Mouse (Mus musculus) hindbrain, postnatal 0 days (tissue): ENCODE data around the gene Zfand3. TPM values are rescaled to one million over a fixed set of nuclear protein-coding genes. Genes with fewer than 3 reads are reported as not detected.

Experiments
- ATAC-seq: fragments of 200-750 bp; cut with Nextera tagmentation; 2 replicates; pipeline ENCODE4 v1.8.0; 2017; ENCODE audit warnings: mild to moderate bottlenecking, moderate TSS enrichment, moderate library complexity
- DNase-seq: peaks from one replicate; pipeline ENCODE4 v3.0.0-alpha.2; 2015; ENCODE audit warnings: low spot score
- H3K27ac ChIP-seq: fragments of 300-500 bp; sonication (generic); 2 replicates; pipeline ENCODE4 v1.5.1; 2014; ENCODE audit warnings: mild to moderate bottlenecking
- H3K27me3 ChIP-seq: fragments of 300-500 bp; sonication (generic); 2 replicates; pipeline ENCODE4 v1.6.1; 2014; ENCODE audit warnings: low read length, mixed read lengths; ENCODE audit not compliant: insufficient read depth
- H3K36me3 ChIP-seq: fragments of 300-500 bp; sonication (generic); 2 replicates; pipeline ENCODE4 v1.6.1; 2014; ENCODE audit warnings: low read length, mixed read lengths; ENCODE audit not compliant: insufficient read depth
- H3K4me1 ChIP-seq: fragments of 300-500 bp; sonication (generic); 2 replicates; pipeline ENCODE4 v1.6.1; 2014; ENCODE audit warnings: antibody characterized with exemption, low read length, mixed read lengths; ENCODE audit not compliant: insufficient read depth
- H3K4me2 ChIP-seq: fragments of 300-500 bp; sonication (generic); 2 replicates; pipeline ENCODE4 v1.6.1; 2014; ENCODE audit warnings: low read depth, mild to moderate bottlenecking, low read length, moderate library complexity, mixed read lengths
- H3K4me3 ChIP-seq: fragments of 300-500 bp; sonication (generic); 2 replicates; pipeline ENCODE4 v1.5.1; 2014; ENCODE audit warnings: low read length
- H3K9ac ChIP-seq: fragments of 300-500 bp; sonication (generic); replicated peaks from 2 replicates; pipeline ENCODE4 v1.6.1; 2014; ENCODE audit warnings: mild to moderate bottlenecking, low read length, moderate library complexity, mixed read lengths
- H3K9me3 ChIP-seq: fragments of 300-500 bp; sonication (generic); 2 replicates; pipeline ENCODE4 v1.6.1; 2016; ENCODE audit warnings: low read length, mixed read lengths
- CTCF ChIP-seq: IDR thresholded peaks from 2 replicates; pipeline ENCODE4 v1.5.1; 2016; ENCODE audit warnings: antibody characterized with exemption, control low read depth, low read depth
- WGBS: fragments of 180-500 bp; shearing (Covaris S2); extraction: QIAGEN DNeasy Blood & Tissue Kit; methylation state at CpG from one replicate; pipeline ENCODE4 v1.1.7; 2014; 5-methylcytosine and 5-hydroxymethylcytosine counted together
- polyA plus RNA-seq: library from polyadenylated mRNA; unstranded; fragments of >200 nt; fragmentation: Nextera tagmentation; extraction: Ambion mirVana; gene quantifications from 2 replicates; pipeline ENCODE4 v1.2.1, GENCODE M21; 2015
- total RNA-seq: library from RNA; depleted of rRNA; stranded (reverse); fragments of >200 nt; gene quantifications from 2 replicates; pipeline ENCODE4 v1.2.3, GENCODE M21; 2014

Gene Zfand3
- total and polyA plus RNA-seq, 2 experiments from 2014 or later: 50.6 to 84.5 TPM

DNA sequence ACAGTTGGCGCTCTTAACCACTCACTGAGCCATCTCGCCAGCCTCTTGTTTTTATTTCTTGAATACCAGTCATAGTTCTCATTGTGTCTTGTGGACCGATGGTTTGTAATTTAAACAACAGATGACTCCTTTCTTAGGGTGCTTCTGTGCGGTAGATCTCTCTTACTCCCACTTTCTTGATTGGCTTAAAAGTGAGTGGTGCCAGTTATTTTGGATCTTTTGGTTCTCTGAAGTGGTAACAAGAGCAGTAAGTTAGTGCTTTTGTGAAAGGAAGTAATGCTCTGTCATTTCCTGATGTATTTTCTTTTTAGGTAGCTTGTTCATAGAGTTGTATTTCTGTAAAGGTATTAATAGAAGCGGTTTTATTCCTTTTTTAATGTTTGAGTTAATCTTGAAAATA is 42.1 kb downstream of the Zfand3 start:
- no peak for TF ChIP-seq CTCF
- DNase-seq (no peak), ATAC-seq (no peak)
- H3K9ac ChIP-seq: no peak overlapping the region
- H3K4me1 ChIP-seq: no peaks in the 10 kb centered on the region
- H3K4me2 ChIP-seq: no peak overlapping the region
- no peaks in the 10 kb centered on the region for H3K27me3 ChIP-seq
- no peaks in the 10 kb centered on the region for H3K9me3 ChIP-seq
- H3K27ac ChIP-seq: no peak overlapping the region
- WGBS: 94% methylated on average over 5 of the region's 5 CpGs
- H3K36me3 ChIP-seq: no peaks in the 10 kb centered on the region
- H3K4me3 ChIP-seq: no peak overlapping the region

DNA sequence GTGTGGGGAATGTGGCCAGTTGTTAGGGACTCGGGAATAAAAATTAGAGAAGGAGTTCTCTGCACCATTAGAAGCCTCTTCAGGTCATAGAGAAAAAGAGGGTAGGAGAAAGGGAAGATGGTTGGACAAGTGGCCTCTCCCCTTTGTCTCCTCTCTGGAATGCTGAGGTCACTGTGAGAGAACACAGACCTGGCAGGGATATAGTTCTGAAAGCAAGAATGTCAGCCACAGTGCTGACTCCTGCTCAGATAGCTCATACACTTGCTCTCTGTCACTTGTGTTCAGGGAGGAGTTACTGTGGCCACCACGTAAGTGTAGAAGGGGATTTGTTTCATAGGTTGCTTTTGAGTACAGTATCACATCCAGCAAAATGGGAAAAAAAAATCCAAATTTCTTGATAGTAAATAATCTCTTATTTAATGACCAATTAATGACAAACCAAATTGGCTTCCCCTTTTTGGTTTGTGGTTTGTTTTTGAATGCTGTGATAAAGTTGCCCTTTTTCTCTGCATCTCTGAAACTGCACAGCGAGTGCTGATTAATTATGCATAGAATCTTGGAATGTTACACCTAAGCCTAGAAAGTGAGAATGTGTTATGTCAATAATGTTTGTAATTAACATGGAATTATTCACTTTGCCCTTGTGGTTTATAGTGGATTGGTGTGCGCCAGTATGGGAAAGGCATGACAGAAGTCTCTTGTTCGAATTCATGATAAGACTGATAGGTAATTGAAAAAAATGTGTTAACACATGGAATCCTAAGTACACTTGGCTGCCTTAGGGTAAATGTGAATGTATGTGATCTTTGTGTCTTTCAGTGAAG is 47.2 kb downstream of the Zfand3 start:
- H3K4me3 ChIP-seq: no peak overlapping the region
- WGBS: 76% methylated on average over 5 of the region's 5 CpGs
- no peaks in the 10 kb centered on the region for H3K9me3 ChIP-seq
- DNase-seq (no peak), ATAC-seq (no peak)
- no peaks in the 10 kb centered on the region for H3K4me1 ChIP-seq
- H3K36me3 ChIP-seq: no peaks in the 10 kb centered on the region; the same call in 1 of the 2 replicates
- TF ChIP-seq CTCF: no peak
- no peak overlapping the region for H3K9ac ChIP-seq
- H3K4me2 ChIP-seq: no peak overlapping the region
- H3K27me3 ChIP-seq: no peaks in the 10 kb centered on the region
- H3K27ac ChIP-seq: no peak overlapping the region

- DNase-seq (no peak), ATAC-seq (no peak)
- H3K36me3 ChIP-seq: no peaks in the 10 kb centered on the region; the same call in 1 of the 2 replicates
- H3K9me3 ChIP-seq: no peaks in the 10 kb centered on the region
- no peak overlapping the region for H3K27ac ChIP-seq
- H3K9ac ChIP-seq: no peak overlapping the region
- WGBS: 91% methylated on average over 5 of the region's 5 CpGs
- H3K4me3 ChIP-seq: no peak overlapping the region
- no peak for TF ChIP-seq CTCF
- H3K27me3 ChIP-seq: no peaks in the 10 kb centered on the region
- no peak overlapping the region for H3K4me2 ChIP-seq
- H3K4me1 ChIP-seq: no peaks in the 10 kb centered on the region
These were observed 47.8 kb downstream of the Zfand3 start for GRCm38 (mm10) chr17:30052347-30052742.

GRCm38 (mm10) chr17:30053463-30053862 is 48.9 kb downstream of the Zfand3 start:
- no peak for DNase-seq

DNA sequence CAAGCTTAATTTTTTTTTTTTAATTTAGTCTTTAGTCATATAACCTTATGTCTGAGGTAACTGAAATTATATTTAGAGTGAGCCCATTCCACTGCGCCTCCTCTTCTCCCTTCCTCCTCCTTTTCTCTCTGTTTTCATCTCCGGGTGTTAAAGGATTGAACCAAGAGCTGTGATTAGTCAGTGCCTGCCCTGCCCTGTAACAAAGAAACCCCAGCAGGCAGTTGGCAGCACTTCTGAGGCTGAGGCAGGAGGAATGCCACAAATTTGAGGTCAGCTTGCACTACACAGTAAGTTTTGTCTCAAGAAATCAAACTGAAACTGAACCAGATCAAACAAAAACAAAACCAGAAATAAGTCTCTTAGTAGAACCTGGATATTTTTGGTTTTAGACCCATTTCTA is 49.3 kb downstream of the Zfand3 start:
- Histone ChIP-seq H3K4me3 (no peak overlapping the region), H3K27ac (no peak overlapping the region), H3K4me1 (no peaks in the 10 kb centered on the region; the same call in 1 of the 2 replicates), H3K9ac (no peak overlapping the region), H3K27me3 (no peaks in the 10 kb centered on the region), H3K4me2 (no peak overlapping the region), H3K36me3 (no peaks in the 10 kb centered on the region; the same call in 1 of the 2 replicates), H3K9me3 (no peaks in the 10 kb centered on the region)
- ATAC-seq (no peak), DNase-seq (no peak)
- no peak for TF ChIP-seq CTCF
- WGBS: 87% methylated on average over 2 of the region's 2 CpGs

More at GRCm38 (mm10) chr17:30053463-30053862, 48.9 kb downstream of the Zfand3 start:
- Histone ChIP-seq H3K4me1 (no peaks in the 10 kb centered on the region; the same call in 1 of the 2 replicates), H3K27me3 (no peaks in the 10 kb centered on the region), H3K9me3 (no peaks in the 10 kb centered on the region), H3K4me2 (no peak overlapping the region), H3K4me3 (no peak overlapping the region), H3K27ac (no peak overlapping the region), H3K36me3 (no peaks in the 10 kb centered on the region; the same call in 1 of the 2 replicates), H3K9ac (no peak overlapping the region)
- no peak for TF ChIP-seq CTCF
- 72% methylated on average over 9 of the region's 9 CpGs for WGBS
- ATAC-seq: no peak

- no peak overlapping the region for H3K9ac ChIP-seq
- H3K9me3 ChIP-seq: no peaks in the 10 kb centered on the region
- ATAC-seq (no peak), DNase-seq (no peak)
- WGBS: 75% methylated on average over 5 of the region's 5 CpGs
- H3K27ac ChIP-seq: no peak overlapping the region
- no peak overlapping the region for H3K4me2 ChIP-seq
- no peak overlapping the region for H3K4me3 ChIP-seq
- H3K4me1 ChIP-seq: no peaks in the 10 kb centered on the region; the same call in 1 of the 2 replicates
- no peaks in the 10 kb centered on the region; the same call in 1 of the 2 replicates for H3K36me3 ChIP-seq
- no peak for TF ChIP-seq CTCF
- H3K27me3 ChIP-seq: no peaks in the 10 kb centered on the region
These were observed 51.7 kb downstream of the Zfand3 start for GRCm38 (mm10) chr17:30056226-30056625.

DNA sequence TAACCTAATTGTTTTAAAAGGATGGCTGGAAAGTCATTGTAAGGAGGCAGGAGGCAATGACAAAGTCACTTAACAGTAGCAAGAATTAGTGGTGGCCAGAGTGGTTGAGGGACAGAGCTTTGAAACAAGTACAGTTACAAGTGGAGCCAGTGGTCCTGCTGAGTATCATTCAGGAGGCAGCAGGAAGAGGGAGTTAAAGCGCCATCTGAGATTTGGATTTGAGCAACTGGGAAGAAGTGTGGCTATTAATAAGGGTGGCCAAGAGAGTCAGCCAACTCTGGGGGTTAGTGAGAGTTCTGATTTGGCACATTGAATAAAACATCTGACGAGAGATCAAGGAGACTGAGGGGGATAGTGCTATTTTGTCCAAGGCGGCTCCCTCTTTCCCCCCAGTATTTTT is 54.1 kb downstream of the Zfand3 start:
- Histone ChIP-seq H3K4me3 (no peak overlapping the region), H3K27me3 (no peaks in the 10 kb centered on the region), H3K9ac (no peak overlapping the region), H3K9me3 (no peaks in the 10 kb centered on the region), H3K27ac (no peak overlapping the region), H3K4me1 (no peaks in the 10 kb centered on the region; the same call in 1 of the 2 replicates), H3K4me2 (no peak overlapping the region), H3K36me3 (no peaks in the 10 kb centered on the region; the same call in 1 of the 2 replicates)
- DNase-seq (no peak), ATAC-seq (no peak)
- TF ChIP-seq CTCF: no peak
- WGBS: 56% methylated on average over 3 of the region's 3 CpGs
